Mouse (Mus musculus) thymus, adult 2 months (tissue): ENCODE results near the gene Prlr.

Experiments used
- CTCF ChIP-seq: fragments of 200-500 bp; IDR thresholded peaks from 2 replicates; pipeline ENCODE4 v1.5.1; 2012; ENCODE audit warnings: mild to moderate bottlenecking, control low read depth, low read length, moderate library complexity, borderline replicate concordance; ENCODE audit not compliant: control insufficient read depth, poor library complexity, insufficient read depth; ENCODE audit errors: extremely low read depth
- POLR2A ChIP-seq: fragments of 200-500 bp; IDR thresholded peaks from 2 replicates; pipeline ENCODE4 v1.6.1; 2012; ENCODE audit warnings: mild to moderate bottlenecking, low read length, control low read depth, moderate library complexity; ENCODE audit not compliant: control insufficient read depth, poor library complexity, insufficient read depth; ENCODE audit errors: extremely low read depth

- TF ChIP-seq CTCF: no peak
- TF ChIP-seq POLR2A: no peak
These were observed 134.8 kb downstream of the Prlr start for GRCm38 (mm10) chr15:10311826-10312225.
